Mouse (Mus musculus) MEL-GATA-1-ER (cell line): ENCODE measurements around the gene Arfgap3.
"Not testable (repeated sequence)": the region's sequence is repeated elsewhere in the genome, so short reads cannot be mapped to it uniquely, and the experiment has no call there.

Experiments used
- DNase-seq: peaks from one replicate; pipeline ENCODE4 v3.0.0-alpha.2; 2012; ENCODE audit warnings: low read depth; ENCODE audit errors: extremely low read depth

The Arfgap3 gene

DNA sequence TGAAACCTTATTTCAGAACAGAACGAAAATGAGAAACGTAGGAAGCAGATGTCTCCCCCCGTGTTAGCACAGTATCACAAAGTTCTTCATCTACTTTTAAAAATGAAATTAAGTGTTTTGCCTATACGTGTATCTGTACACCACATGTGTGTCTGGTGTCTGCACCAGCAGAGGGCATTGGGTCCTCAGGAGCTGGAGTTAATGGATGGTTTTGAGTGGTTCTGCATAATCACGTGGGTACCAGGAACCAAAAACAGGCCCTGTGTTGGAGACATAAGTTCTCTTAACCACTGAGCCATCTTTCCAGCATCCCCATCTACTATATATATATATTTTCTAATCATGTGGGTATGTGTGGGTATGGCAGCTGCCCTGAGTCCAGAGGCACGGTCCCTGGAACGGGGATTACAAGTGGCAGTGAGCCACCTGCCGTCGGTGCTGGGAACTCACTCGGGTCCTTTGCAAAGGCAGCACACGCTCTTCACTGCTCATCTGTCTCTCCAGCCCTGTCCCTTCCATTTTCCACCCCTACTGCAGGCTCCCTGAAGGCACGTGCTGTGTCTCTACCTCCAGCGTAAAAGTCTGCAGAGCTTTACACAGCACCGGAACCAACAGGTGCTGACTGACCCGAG is 4.0 kb downstream of the Arfgap3 start:
- DNase-seq, result no peak

DNA sequence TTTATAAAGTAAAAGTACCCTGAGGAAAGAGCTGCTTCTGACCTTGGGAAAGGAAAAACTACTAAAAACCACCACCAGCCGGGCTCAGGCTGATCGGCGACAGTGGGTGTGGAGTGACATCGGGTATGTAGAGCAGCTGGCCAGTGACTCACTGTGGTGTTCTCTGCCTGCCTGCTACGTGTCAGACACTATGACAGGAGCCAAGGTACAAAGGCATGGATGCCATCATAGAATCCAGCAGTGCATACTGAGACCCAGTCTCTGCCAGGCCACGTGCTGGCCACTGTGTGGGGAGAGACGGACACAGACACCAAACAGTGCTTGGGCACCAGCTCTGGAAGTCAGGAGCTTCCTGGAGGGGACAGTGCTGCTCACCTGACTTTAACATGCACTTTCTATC is 5.1 kb downstream of the Arfgap3 start:
- DNase-seq, result no peak

DNA sequence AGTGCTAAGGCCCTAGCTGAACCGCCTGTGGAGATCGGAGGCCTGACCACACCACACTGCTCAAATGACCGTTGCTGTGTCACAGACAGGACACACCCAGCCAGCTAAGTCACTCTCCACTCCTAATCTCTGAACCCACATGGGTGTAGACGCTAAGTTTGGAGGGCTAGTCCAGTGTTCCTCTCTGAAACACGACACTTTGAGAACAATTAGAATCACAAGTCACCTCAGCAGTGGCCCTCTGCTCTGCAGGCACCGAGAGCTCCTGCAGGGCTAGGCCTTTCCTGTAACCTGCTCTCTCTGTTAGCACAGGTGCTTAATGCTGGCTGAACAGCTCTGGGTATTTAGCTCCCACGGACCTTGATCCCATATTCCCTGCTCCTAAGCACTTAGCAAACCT is 5.9 kb downstream of the Arfgap3 start:
- no peak for DNase-seq

DNA sequence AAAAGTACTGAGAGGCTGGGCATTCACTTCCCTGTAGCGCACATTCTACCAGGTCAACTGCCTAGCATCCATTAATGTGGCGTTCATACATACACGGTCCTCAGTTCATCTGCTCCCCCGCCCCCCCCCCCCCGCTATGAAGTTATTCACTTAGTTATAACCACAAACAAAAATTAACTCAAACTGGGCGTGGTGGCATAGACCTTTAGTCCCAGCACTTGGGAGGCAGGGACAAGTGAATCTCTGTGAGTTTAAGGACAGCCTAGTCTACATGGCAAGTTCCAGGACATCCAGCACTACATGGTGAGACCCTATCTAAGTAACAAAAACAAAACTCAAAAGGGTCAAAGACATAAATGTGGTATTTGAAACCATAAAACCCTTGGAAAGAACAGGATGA is 11.1 kb downstream of the Arfgap3 start:
- no peak for DNase-seq

DNA sequence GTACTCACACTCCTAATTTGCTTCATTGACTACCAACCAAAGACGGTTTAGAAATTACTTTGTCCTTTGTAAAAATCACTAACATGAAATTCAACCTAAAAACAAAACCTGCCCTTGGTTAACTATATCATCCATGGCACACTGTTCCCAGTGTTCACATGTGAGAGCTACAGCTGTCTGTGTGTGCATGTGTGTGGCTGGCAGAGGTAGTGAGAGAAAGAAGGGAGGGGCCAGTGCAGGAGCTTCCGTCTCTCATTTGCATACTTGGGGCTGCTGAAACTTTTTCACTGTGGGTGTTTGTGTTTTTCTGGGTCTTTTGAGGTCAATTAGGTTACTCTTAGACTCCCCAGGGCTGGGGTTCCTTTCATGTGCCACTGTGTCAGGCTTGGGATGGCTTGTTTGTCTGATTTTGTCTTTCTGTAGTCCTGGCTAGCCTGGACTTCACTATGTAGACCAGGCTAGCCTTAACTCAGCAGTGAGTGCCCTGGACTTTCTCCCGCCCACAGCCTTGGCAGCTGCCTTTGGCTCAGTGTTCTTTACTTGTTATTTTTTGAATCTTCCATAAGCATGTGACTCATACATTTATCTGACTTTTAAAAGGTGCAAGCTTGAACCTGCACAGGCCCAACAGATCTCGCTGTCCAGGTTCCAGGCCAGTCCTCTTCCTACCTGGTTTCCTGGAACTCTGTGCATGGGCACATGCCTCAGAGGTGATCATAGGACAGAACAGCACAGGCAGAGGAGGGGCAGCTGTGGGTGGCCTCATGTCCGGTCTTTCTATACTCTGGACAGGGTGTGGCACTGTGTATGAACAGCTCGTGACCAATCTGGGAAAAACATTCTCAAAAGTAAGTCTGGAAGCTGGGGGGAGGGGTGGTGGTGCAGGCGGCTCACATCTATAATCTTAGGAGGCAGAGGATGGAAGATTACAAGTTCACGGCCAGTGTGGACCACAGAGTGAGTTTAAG is 11.9 kb downstream of the Arfgap3 start:
- DNase-seq, result no peak

DNA sequence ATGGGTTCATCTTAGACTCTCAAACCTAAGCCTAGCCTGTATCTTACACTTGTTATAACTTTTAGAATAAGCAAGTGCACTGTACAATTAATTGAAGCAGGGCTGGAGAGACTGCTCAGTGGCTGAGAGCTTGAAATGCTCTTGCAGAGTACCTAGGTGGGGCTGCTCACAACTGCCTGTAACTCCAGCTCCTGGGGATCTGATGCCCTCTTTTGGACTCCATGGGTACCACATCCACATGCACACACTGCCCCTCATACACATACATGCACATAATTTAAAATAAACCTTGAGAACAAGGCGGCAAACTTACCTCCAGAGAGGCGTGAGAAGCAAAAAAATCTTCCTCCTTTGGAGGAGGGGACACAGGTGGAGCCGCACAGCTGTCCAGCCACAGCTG is 17.7 kb downstream of the Arfgap3 start:
- DNase-seq, result no peak

DNA sequence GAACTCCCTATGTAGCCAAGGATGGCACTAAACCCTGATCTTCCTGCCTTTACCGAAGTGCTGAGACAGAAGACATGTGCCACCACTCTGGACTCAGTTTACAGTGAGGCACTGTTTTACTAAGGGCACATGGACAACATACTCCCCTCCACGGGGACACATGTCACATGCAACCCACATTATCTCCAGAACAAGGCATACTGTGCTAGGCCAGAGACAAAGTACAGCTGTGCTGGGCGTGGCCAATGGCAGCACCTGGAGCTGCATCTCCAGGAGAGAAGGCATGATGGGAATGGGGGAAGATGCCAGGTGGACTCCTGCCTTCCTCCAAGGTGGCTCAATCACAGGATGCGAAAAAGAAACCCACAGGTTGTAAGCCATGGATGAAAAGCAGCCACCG is 21.1 kb downstream of the Arfgap3 start:
- no peak for DNase-seq

DNA sequence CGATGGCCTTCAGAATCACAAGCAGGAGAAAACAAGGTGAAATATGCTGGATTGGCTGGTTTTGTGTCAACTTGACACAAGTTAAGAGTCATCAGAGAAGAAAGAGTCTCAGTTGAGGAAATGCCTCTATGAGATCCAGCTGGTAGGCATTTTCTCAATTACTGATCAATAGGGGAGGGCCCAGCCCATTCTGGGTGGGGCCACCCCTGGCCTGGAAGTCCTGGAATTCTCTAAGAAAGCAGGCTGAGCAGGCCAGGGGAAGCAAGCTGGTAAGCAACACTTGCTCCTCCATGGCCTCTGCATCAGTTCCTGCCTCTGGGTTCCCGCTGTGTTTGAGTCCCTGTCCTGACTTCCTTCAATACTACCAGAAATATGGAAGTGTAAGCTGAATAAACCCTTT is 27.0 kb downstream of the Arfgap3 start:
- no peak for DNase-seq

DNA sequence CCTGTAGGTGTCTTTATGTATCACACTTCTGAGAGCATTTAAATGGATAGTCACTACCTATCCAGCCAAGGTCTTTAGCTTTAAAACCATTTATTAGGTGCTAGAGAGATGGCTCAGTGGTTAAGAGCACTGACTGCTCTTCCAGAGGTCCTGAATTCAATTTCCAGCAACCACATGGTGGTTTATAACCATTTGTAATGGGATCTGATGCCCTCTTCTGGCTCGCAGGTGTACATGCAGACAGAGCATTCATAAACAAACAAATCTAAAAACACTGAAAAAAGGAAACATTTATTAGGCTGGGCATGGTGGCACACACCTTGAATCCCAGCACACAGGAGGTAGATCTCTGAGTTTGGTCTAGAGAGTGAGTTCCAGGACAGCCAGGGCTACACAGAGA is 35.1 kb downstream of the Arfgap3 start:
- DNase-seq, result no peak

DNA sequence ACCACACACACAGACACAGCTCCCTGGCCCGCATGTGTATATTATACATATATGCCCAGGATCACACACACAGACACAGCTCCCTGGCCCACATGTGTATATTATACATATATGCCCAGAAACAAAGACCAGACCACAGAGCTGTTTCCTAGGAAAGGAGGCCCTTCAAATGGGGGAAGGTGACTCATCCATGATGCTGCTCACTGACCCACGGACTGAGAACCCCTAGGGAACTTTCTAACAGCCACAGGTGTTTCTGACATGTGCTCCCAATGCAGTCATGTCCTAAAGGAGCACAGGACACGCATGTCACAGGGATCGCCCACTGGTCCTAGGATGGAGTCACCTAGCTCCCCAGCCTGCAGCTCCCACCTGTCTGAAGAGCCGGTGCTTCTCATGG is 40.2 kb downstream of the Arfgap3 start:
- DNase-seq, result no peak

DNA sequence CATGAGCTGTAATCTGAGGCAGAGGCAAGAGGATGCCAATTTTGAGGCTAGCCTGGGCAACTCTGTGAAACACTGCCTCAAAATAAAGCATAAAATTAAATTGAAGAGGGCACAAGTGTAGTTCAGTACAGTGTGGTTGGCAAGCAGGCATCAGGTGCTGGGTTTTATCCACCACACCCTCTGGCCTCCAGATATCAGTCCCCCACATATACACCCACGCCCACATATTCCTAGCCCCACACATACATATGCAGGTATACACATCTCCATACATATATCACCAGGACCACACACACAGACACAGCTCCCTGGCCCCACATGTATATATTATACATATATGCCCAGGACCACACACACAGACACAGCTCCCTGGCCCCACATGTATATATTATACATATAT is 41.3 kb downstream of the Arfgap3 start:
- not testable (repeated sequence) for DNase-seq

DNA sequence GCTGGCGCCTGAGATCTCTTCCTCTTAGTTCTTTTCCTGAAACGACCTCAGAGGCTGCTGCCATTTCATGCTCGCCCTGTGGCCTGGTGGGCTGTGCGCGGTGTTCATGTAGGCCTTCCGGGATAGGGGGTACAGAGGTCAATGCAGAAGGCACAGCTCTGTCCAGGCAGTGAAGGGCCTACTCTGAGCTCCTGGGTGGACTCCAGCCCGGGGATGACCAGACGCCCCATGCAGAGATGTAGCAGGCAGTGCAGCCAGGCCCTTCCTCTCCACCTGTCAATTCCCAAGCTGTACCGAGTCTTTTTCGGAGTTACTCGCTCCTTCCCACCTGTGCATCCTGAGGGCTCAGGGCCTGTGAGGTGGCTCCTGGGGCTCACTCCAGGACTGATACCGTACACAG is 43.9 kb downstream of the Arfgap3 start:
- no peak for DNase-seq

DNA sequence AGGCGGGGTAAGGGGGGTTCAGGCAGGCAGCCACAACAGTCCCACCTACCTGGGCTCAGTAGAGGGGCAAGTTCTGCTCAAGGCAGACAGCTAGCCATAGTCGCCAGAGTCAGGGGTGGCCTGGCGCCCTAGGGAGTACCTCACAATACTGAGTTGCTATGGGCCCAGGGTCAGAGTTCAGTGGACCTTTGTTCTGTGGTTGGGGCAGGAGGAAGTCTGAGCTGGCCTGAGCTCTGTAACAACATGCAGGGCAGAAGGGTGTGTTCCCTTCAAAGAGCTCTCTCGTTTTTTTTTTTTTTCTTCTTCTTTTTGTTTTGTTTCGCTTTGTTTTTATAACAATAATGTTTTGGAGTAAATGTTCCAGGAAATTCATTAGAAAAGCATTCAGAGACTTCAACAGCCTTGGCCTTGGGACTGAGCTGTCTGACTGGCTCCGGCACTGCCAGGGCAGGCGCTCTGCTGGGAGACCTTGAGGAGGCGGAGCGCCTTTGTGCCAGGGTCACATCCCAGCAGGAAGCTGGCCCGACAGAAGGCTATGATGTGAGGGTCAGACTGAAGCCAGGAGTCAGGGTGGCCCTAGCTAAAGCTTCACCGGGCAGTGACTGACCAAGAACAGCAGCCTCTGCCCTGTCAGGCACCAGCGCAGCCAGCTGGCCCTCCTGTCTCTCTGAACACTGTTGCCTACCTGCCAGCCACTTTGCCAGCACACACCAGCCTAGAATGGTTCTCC is 44.7 kb downstream of the Arfgap3 start:
- no peak for DNase-seq

DNA sequence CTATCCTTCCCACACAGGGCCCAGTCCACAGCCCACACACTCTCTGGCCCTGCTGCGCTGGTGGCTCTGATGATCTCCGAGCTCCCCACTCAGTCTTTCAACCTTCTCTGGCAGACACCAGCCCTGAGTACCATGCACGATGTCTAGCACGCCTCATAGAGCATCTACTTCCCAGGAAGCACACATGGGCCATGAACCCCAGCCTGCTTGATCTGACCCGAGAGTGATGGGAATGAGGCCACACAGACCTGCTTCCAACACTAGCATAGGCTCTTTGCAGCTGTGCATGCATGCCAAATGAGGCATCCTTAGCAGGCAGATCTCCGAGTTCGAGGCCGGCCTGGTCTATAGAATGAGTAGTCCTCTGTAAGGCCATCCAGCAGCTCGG is 45.2 kb downstream of the Arfgap3 start:
- DNase-seq, result no peak

DNA sequence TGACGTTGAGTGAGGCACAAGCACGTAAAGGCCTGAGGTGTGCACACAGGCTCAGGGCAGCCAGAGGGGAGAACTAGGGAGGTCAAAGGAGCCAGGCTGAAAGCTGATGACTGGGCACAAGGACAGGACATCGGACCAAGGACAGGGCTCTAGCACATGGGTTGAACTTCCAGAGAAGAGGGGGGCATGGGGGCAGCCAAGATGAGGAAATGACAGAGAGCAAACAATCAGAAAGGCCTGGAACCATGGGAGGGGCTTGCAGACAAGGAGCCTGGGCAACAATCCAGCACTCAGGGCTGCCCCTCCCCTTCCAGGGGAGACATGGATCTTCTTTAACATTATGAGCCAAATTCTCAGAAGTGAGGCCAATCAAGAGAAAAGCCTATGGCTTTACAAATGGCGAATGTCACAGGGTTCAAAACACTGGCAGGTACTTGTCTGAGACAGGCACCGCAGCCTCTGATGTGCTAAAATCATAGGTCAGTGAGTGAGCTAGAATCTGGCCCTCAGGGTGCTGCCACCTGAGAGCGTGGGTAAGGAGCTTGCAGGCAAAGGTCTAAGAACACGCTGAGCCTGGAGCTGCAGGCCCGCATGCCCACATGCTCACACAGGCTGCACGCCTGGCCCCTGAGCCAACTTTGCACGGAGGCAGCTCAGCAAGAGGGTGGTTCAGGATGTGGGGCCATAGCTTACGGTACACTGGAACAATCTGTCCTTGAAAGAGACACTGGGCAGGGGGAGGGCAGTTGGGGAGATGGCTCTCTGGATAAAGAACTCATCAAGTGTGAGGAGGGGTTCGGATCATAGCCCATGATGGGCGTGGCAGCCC is 46.2 kb downstream of the Arfgap3 start:
- no peak for DNase-seq

DNA sequence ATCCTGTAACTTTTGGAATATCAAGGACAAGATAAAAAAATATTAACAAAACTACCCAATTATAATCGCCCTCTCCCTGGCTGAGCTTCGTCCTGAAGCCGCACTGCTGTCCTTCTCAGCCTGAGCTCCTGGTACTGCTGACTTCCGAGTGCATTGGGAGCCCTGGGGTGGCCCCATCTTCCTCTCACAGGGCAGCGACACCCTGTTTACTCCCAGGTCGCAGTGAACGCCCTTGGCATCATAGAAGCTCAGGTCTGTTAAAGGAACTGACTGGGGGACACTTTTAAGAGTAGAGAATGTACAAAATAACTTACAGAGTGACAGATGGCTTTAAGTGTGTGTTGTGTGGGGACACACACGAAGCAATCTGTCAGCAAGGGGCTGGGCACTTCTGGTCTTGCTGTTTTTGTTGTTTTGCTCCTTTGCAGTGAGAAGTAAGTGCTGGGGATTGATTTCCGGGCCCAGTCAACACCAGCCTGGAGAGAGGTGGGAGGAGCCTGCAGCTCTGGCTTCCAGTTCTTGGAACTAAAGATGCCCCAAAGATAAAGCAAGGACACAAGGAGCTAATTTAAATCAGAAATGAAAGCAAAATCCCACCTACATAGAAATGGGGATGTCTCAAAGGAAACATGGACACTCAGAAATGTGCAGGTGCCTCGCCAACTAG is 50.0 kb downstream of the Arfgap3 start:
- DNase-seq, result no peak

DNA sequence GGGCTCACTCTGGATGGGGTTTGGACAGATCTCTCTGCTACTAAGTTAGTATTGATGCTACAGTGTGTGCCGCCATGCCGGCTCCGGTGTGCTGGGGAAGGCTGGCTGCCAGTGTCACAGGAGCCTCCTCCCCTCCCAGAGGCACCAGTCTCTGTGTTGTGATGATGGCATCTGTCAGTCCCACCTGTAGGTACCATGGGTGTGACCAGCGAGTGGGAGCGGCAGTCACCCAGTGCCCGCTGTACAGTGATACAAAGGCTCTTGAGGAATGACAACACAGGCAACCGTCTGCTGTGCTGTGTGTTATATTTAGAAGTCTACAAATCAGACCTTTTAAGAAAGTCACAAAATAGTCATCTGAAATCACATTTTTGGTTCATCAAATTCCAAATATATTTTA is 50.6 kb downstream of the Arfgap3 start:
- DNase-seq, result no peak

DNA sequence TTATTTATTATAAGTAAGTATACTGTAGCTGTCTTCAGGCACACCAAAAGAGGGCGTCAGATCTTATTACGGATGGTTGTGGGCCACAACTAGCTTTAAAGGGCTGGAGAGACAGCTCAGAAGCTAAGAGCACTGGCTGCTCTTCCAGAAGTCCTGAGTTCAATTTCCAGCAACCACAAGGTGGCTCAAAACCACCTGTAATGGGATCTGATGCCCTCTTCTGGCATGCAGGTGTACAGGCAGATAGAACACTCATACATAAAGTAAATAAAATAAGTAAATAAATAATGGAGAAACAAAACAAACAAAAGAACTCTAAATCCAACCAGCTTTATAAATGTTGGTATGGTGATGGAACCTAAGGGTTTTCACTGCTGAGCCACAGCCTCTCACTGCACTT is 51.2 kb downstream of the Arfgap3 start:
- no peak for DNase-seq

DNA sequence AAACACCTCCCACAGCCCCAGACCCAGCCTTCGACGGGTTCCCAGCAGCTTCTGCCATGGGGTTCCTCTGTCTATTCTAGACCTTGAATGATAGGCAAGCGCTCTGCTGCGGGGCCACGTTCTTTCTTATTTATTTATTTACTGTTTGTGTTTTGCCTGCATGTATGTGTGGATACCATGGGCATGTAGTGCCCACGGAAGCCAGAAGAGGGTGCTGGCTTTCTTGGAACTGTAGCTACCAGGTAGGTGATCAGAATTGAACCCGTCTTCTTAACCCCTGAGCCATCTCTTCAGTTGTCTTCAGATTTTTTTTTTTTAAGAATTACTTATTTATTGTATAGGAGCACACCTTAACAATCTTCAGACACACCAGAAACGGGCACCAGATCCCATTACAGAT is 51.7 kb downstream of the Arfgap3 start:
- DNase-seq, result no peak

DNA sequence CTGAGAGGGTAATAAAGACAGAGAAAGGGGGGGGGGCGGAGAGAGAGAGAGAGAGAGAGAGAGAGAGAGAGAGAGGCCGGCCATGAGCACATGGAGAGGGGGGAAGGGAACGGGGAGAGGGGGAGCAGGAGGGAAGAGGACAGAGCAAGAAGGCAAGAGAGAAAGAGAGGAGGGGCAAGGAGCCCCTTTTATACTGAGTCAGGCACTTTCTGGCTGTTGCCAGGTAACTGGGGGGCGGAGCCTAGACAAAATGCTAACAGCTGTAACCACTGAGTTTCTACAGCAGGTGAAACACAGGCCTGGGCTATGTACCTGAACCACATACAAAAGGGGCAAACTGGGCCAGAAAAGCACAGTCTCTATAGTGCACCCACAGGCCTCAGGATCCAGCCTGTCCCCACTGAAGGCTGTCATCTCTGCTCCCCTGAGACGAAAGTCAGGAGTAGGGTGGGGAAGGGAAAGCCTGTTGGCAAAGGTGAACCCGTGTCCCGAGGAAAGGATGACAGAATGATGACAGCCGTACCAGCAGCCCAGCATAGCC is 53.2 kb downstream of the Arfgap3 start:
- no peak for DNase-seq

DNA sequence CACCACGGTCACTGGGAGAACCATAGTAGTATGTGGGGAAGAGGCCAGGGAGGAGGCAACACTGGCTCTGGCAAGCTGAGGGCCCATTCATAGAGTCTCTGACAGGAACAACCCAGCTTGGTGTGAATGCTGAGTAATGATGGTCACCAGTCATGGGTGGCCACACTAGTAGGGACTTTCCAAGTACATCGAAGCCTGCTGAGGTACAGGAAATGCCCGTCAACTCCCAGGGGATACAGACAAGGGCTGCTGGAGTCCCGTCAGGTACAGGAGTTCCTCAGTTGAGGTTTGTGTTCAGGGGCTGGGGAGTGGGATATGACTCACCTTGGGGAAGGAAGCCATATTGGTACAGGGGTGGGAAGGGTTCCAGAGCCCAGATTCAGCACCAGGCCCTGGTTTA is 54.0 kb downstream of the Arfgap3 start:
- DNase-seq, result no peak
